In the genomic region with DNA sequence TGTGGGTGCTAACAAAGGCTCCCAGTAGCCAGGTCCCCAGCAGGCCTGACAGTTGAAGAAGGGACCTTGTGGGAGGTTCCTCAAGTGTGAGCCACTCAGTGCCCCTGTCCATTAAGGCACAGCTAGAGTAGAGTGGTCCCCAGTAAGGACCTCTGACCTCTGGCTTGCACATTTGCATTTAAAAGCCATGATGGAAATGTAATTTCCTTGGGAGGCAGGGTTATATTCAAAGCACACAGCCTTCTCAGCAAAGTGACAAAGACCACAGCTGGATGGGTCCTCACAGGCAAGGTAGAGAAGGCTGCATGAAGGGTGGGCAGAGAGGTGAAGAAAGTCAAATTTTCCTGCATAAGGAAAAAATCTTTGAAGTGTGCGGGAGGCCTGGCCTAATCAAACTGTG, we compare ENCODE assay signal across 20 mouse cellular contexts.
DNase-seq lines count a peak whose midpoint lies in the region; ATAC-seq and TF ChIP-seq lines count a peak whose summit lies in the region.
"Had no signal": no experiment of that assay in that cellular context is flagged by ENCODE, and none has a peak within 500 bp of the region (broad histone marks: within the 10 kb centered on the region; RNA-seq: fewer than 3 reads in every experiment).

No protein-coding gene starts in this region.

- no peak for TF ChIP-seq POLR2A in ES-Bruce4 (IDR thresholded peaks at IDR 0.05; ENCODE audit: insufficient read depth, low read length)

- H3K9me3 ChIP-seq in hindbrain, embryonic 10.5 days, result no peaks in the 10 kb centered on the region
- no peaks in the 10 kb centered on the region for H3K9me3 ChIP-seq in hindbrain, embryonic 11.5 days (ENCODE audit: control insufficient read depth, low read length)
- no peaks in the 10 kb centered on the region; the same call in 1 of the 2 replicates for H3K9me3 ChIP-seq in ES-Bruce4 (replicated peaks; ENCODE audit: control insufficient read depth, insufficient read depth, low read length, poor library complexity, severe bottlenecking)
- H3K9me3 ChIP-seq in limb, embryonic 12.5 days, result no peaks in the 10 kb centered on the region
- no peaks in the 10 kb centered on the region for H3K9me3 ChIP-seq in intestine, embryonic 15.5 days
- H3K9me3 ChIP-seq: embryonic facial prominence, embryonic 10.5 days; forebrain, embryonic 15.5 days; heart, embryonic 15.5 days; hindbrain, embryonic 15.5 days had no signal

- DNase-seq in hindbrain, embryonic 10.5 days (ENCODE audit: low spot score), result peak; percentile 18
- DNase-seq in hindbrain, embryonic 11.5 days (ENCODE audit: low spot score), result no peak
- DNase-seq in ZHBTc4 (ENCODE audit: low read depth, low spot score), result peak; percentile 42
- DNase-seq in thymus, adult 18-20 months, result no peak
- DNase-seq: adrenal gland, adult 8-10 months; adrenal gland, postnatal 36 days; cerebellum, adult 2 months; cerebellum, postnatal 10 days; heart, adult 2 months; heart, postnatal 14 days had no signal

- no peak overlapping the region; the same call in 1 of the 2 replicates for H3K27ac ChIP-seq in hindbrain, embryonic 10.5 days
- H3K27ac ChIP-seq in hindbrain, embryonic 11.5 days (ENCODE audit: low read depth, low read length), result no peak overlapping the region
- H3K27ac ChIP-seq in ES-Bruce4 (ENCODE audit: insufficient read depth, low read length), result peak overlapping the region; percentile 55; the same call in 1 of the 2 replicates
- H3K27ac ChIP-seq in limb, embryonic 12.5 days, result peak overlapping the region; percentile 9; the same call in 1 of the 2 replicates
- H3K27ac ChIP-seq in intestine, embryonic 15.5 days, result no peak overlapping the region
- H3K27ac ChIP-seq: embryonic facial prominence, embryonic 10.5 days; forebrain, embryonic 15.5 days; heart, adult 2 months; heart, embryonic 15.5 days; hindbrain, embryonic 15.5 days had no signal

- H3K4me3 ChIP-seq in hindbrain, embryonic 10.5 days, result no peak overlapping the region
- H3K4me3 ChIP-seq in hindbrain, embryonic 11.5 days (ENCODE audit: low read depth, low read length), result no peak overlapping the region
- H3K4me3 ChIP-seq in ES-Bruce4 (ENCODE audit: low read depth, low read length), result no peak overlapping the region
- no peak overlapping the region for H3K4me3 ChIP-seq in limb, embryonic 12.5 days (replicated peaks)
- no peak overlapping the region for H3K4me3 ChIP-seq in intestine, embryonic 15.5 days (replicated peaks)
- H3K4me3 ChIP-seq: embryonic facial prominence, embryonic 10.5 days; forebrain, embryonic 15.5 days; heart, adult 2 months; heart, embryonic 15.5 days; hindbrain, embryonic 15.5 days had no signal

- H3K4me2 ChIP-seq in hindbrain, embryonic 11.5 days (replicated peaks; ENCODE audit: low read depth, low read length), result no peak overlapping the region
- H3K4me2 ChIP-seq in limb, embryonic 12.5 days, result no peak overlapping the region
- H3K4me2 ChIP-seq in intestine, embryonic 15.5 days (replicated peaks), result no peak overlapping the region
- H3K4me2 ChIP-seq: forebrain, embryonic 15.5 days; heart, embryonic 11.5 days; heart, embryonic 15.5 days; hindbrain, embryonic 15.5 days had no signal

- 25% methylated on average over 1 of the region's 1 CpGs for whole genome bisulfite sequencing in hindbrain, embryonic 10.5 days
- WGBS in hindbrain, embryonic 11.5 days, result 21% methylated on average over 1 of the region's 1 CpGs
- 11% methylated on average over 1 of the region's 1 CpGs for WGBS in limb, embryonic 12.5 days
- 59% methylated on average over 1 of the region's 1 CpGs for WGBS in intestine, embryonic 15.5 days

- peaks cover 15% of the 10 kb centered on the region for H3K4me1 ChIP-seq in hindbrain, embryonic 10.5 days (replicated peaks)
- H3K4me1 ChIP-seq in hindbrain, embryonic 11.5 days (replicated peaks; ENCODE audit: control insufficient read depth, insufficient read depth, low read length), result 0 out of 2 replicates have a peak, but pooled peaks cover 4% of the 10 kb centered on the region
- peaks cover 5% of the 10 kb centered on the region for H3K4me1 ChIP-seq in ES-Bruce4 (ENCODE audit: control insufficient read depth, insufficient read depth, low read length)
- H3K4me1 ChIP-seq in limb, embryonic 12.5 days (replicated peaks), result peaks cover 23% of the 10 kb centered on the region
- no peaks in the 10 kb centered on the region for H3K4me1 ChIP-seq in intestine, embryonic 15.5 days (replicated peaks)
- H3K4me1 ChIP-seq: forebrain, embryonic 15.5 days; heart, embryonic 15.5 days; hindbrain, embryonic 15.5 days had no signal

- H3K36me3 ChIP-seq in hindbrain, embryonic 10.5 days, result peaks cover 16% of the 10 kb centered on the region; the same call in 1 of the 2 replicates
- no peaks in the 10 kb centered on the region for H3K36me3 ChIP-seq in hindbrain, embryonic 11.5 days (ENCODE audit: control insufficient read depth, insufficient read depth, low read length)
- H3K36me3 ChIP-seq in ES-Bruce4 (ENCODE audit: control insufficient read depth, insufficient read depth, low read length, poor library complexity, severe bottlenecking), result peaks cover 2% of the 10 kb centered on the region
- H3K36me3 ChIP-seq in limb, embryonic 12.5 days, result peaks cover 19% of the 10 kb centered on the region
- H3K36me3 ChIP-seq in intestine, embryonic 15.5 days, result no peaks in the 10 kb centered on the region
- H3K36me3 ChIP-seq: forebrain, embryonic 15.5 days; hindbrain, embryonic 15.5 days had no signal

- no peak for TF ChIP-seq CTCF in ES-Bruce4 (IDR thresholded peaks at IDR 0.05; ENCODE audit: low read depth, low read length)

- TF ChIP-seq EP300 in ES-Bruce4 (IDR thresholded peaks at IDR 0.05; ENCODE audit: insufficient read depth, low read depth, low read length), result peak; percentile 42; the same call in 1 of the 2 replicates

- H3K9ac ChIP-seq in hindbrain, embryonic 11.5 days (ENCODE audit: low read depth, low read length), result no peak overlapping the region
- H3K9ac ChIP-seq in ES-Bruce4 (ENCODE audit: low read depth, poor library complexity, severe bottlenecking), result no peak overlapping the region
- no peak overlapping the region for H3K9ac ChIP-seq in limb, embryonic 12.5 days (replicated peaks)
- no peak overlapping the region for H3K9ac ChIP-seq in intestine, embryonic 15.5 days
- H3K9ac ChIP-seq: forebrain, embryonic 15.5 days; heart, embryonic 15.5 days; hindbrain, embryonic 15.5 days had no signal

- no peaks in the 10 kb centered on the region for H3K27me3 ChIP-seq in hindbrain, embryonic 10.5 days (ENCODE audit: insufficient read depth, poor library complexity, severe bottlenecking)
- H3K27me3 ChIP-seq in hindbrain, embryonic 11.5 days (ENCODE audit: control insufficient read depth, insufficient read depth, low read length), result no peaks in the 10 kb centered on the region
- H3K27me3 ChIP-seq in ES-Bruce4 (ENCODE audit: control insufficient read depth, insufficient read depth, low read length, poor library complexity, severe bottlenecking), result no peaks in the 10 kb centered on the region
- H3K27me3 ChIP-seq in limb, embryonic 12.5 days, result 0 out of 2 replicates have a peak, but pooled peaks cover 3% of the 10 kb centered on the region
- H3K27me3 ChIP-seq in intestine, embryonic 15.5 days (replicated peaks), result no peaks in the 10 kb centered on the region
- H3K27me3 ChIP-seq: CH12.LX; forebrain, embryonic 15.5 days; heart, embryonic 15.5 days; hindbrain, embryonic 15.5 days had no signal

- no peak for ATAC-seq in hindbrain, embryonic 11.5 days (ENCODE audit: low FRiP score)
- no peak for ATAC-seq in limb, embryonic 12.5 days (ENCODE audit: insufficient number of reproducible peaks, insufficient read depth, low FRiP score, low TSS enrichment, low read depth)
- no peak for ATAC-seq in intestine, embryonic 15.5 days
- ATAC-seq: forebrain, embryonic 15.5 days; intestine, postnatal 0 days had no signal

Comparison
In these comparisons a context has a peak if more than half of its experiments do, and no peak if none do; other contexts are left out.
1. DNase-seq: peak in hindbrain, embryonic 10.5 days (single experiment) and ZHBTc4 (single experiment); none in hindbrain, embryonic 11.5 days (single experiment) and thymus, adult 18-20 months (0 of 2).
2. H3K27ac ChIP-seq: peak in ES-Bruce4 (single experiment) and limb, embryonic 12.5 days (single experiment); none in hindbrain, embryonic 10.5 days (single experiment), hindbrain, embryonic 11.5 days (single experiment) and intestine, embryonic 15.5 days (single experiment).